Mouse (Mus musculus) hindbrain, embryonic 10.5 days (tissue): ENCODE data around the gene Mki67. TPM values are rescaled to one million over a fixed set of nuclear protein-coding genes. Genes with fewer than 3 reads are reported as not detected.
"Not testable (repeated sequence)": the region's sequence is repeated elsewhere in the genome, so short reads cannot be mapped to it uniquely, and the experiment has no call there.

Source experiments
- DNase-seq: peaks from one replicate; pipeline ENCODE4 v3.0.0-alpha.2; 2017; ENCODE audit warnings: low spot score
- H3K27ac ChIP-seq: fragments of 300-500 bp; sonication (generic); 2 replicates; pipeline ENCODE4 v1.5.1; 2016; ENCODE audit warnings: mild to moderate bottlenecking, moderate library complexity
- H3K27me3 ChIP-seq: fragments of 300-500 bp; sonication (generic); 2 replicates; pipeline ENCODE4 v1.6.1; 2016; ENCODE audit warnings: mild to moderate bottlenecking; ENCODE audit not compliant: poor library complexity, insufficient read depth, severe bottlenecking
- H3K36me3 ChIP-seq: fragments of 300-500 bp; sonication (generic); 2 replicates; pipeline ENCODE4 v1.6.1; 2016; ENCODE audit warnings: mild to moderate bottlenecking, moderate library complexity
- H3K4me1 ChIP-seq: fragments of 300-500 bp; sonication (generic); replicated peaks from 2 replicates; pipeline ENCODE4 v1.6.1; 2016; ENCODE audit warnings: mild to moderate bottlenecking
- H3K4me3 ChIP-seq: fragments of 300-500 bp; sonication (generic); 2 replicates; pipeline ENCODE4 v1.5.1; 2016; ENCODE audit warnings: mild to moderate bottlenecking, moderate library complexity
- H3K9me3 ChIP-seq: fragments of 300-500 bp; sonication (generic); 2 replicates; pipeline ENCODE4 v1.6.1; 2016; ENCODE audit warnings: mild to moderate bottlenecking, moderate library complexity
- WGBS: fragments of 180-500 bp; shearing (Covaris S2); methylation state at CpG from one replicate; pipeline ENCODE4 v1.1.7; 2016; 5-methylcytosine and 5-hydroxymethylcytosine counted together
- polyA plus RNA-seq: library from polyadenylated mRNA; unstranded; fragments of >200 nt; fragmentation: Nextera tagmentation; extraction: Ambion mirVana; gene quantifications from 2 replicates; pipeline ENCODE4 v1.2.1, GENCODE M21; 2016

Gene Mki67
- polyA plus RNA-seq, 1 experiment from 2014 or later = 27.3 TPM

GRCm38 (mm10) chr7:135710702-135711101 is 5.5 kb downstream of the Mki67 start:
- WGBS = 86% methylated on average over 2 of the region's 2 CpGs
- H3K4me1 ChIP-seq = peaks cover 35% of the 10 kb centered on the region
- H3K36me3 ChIP-seq = peaks cover 76% of the 10 kb centered on the region
- H3K9me3 ChIP-seq = no peaks in the 10 kb centered on the region
- no peak overlapping the region for H3K27ac ChIP-seq
- no peaks in the 10 kb centered on the region for H3K27me3 ChIP-seq
- DNase-seq = no peak
- H3K4me3 ChIP-seq = no peak overlapping the region

- Histone ChIP-seq H3K4me3 (no peak overlapping the region), H3K27ac (no peak overlapping the region), H3K9me3 (no peaks in the 10 kb centered on the region), H3K27me3 (no peaks in the 10 kb centered on the region), H3K36me3 (peaks cover 100% of the 10 kb centered on the region), H3K4me1 (no peaks in the 10 kb centered on the region)
- no peak for DNase-seq
- 97% methylated on average over 6 of the region's 6 CpGs for WGBS
Measured at GRCm38 (mm10) chr7:135705753-135706152, 10.4 kb downstream of the Mki67 start.

- no peak overlapping the region for H3K27ac ChIP-seq
- DNase-seq = no peak
- no peaks in the 10 kb centered on the region for H3K9me3 ChIP-seq
- WGBS = 97% methylated on average over 1 of the region's 1 CpGs
- H3K27me3 ChIP-seq = no peaks in the 10 kb centered on the region
- no peak overlapping the region for H3K4me3 ChIP-seq
- H3K36me3 ChIP-seq = peaks cover 100% of the 10 kb centered on the region
- H3K4me1 ChIP-seq = no peaks in the 10 kb centered on the region
Measured at GRCm38 (mm10) chr7:135705083-135705482, 11.1 kb downstream of the Mki67 start.

GRCm38 (mm10) chr7:135704251-135704650 is 11.9 kb downstream of the Mki67 start:
- no peaks in the 10 kb centered on the region for H3K27me3 ChIP-seq
- no peak overlapping the region for H3K27ac ChIP-seq
- peaks cover 100% of the 10 kb centered on the region for H3K36me3 ChIP-seq
- WGBS = 95% methylated on average over 8 of the region's 8 CpGs
- H3K4me1 ChIP-seq = no peaks in the 10 kb centered on the region
- DNase-seq = no peak
- H3K4me3 ChIP-seq = no peak overlapping the region
- no peaks in the 10 kb centered on the region for H3K9me3 ChIP-seq

GRCm38 (mm10) chr7:135703600-135704148 is 12.5 kb downstream of the Mki67 start:
- peaks cover 100% of the 10 kb centered on the region for H3K36me3 ChIP-seq

GRCm38 (mm10) chr7:135699351-135699750 is 16.8 kb downstream of the Mki67 start:
- H3K4me1 ChIP-seq, H3K4me3 ChIP-seq, H3K9me3 ChIP-seq, H3K27ac ChIP-seq, DNase-seq, H3K27me3 ChIP-seq: not testable (repeated sequence)
- 95% methylated on average over 6 of the region's 6 CpGs for WGBS
- H3K36me3 ChIP-seq = peaks cover 100% of the 10 kb centered on the region

More at GRCm38 (mm10) chr7:135703600-135704148, 12.5 kb downstream of the Mki67 start:
- no peaks in the 10 kb centered on the region for H3K4me1 ChIP-seq
- DNase-seq = no peak
- H3K4me3 ChIP-seq = no peak overlapping the region
- no peaks in the 10 kb centered on the region for H3K27me3 ChIP-seq
- 96% methylated on average over 9 of the region's 9 CpGs for WGBS
- no peak overlapping the region for H3K27ac ChIP-seq
- H3K9me3 ChIP-seq = no peaks in the 10 kb centered on the region

- DNase-seq = no peak
- Histone ChIP-seq H3K27me3 (no peaks in the 10 kb centered on the region), H3K9me3 (no peaks in the 10 kb centered on the region), H3K4me1 (no peaks in the 10 kb centered on the region), H3K4me3 (no peak overlapping the region), H3K27ac (no peak overlapping the region), H3K36me3 (peaks cover 100% of the 10 kb centered on the region)
- WGBS = 96% methylated on average over 2 of the region's 2 CpGs
Measured at GRCm38 (mm10) chr7:135698362-135698761, 17.8 kb downstream of the Mki67 start.

GRCm38 (mm10) chr7:135697021-135697740 is 19.0 kb downstream of the Mki67 start:
- 96% methylated on average over 5 of the region's 5 CpGs for WGBS
- H3K36me3 ChIP-seq = peaks cover 100% of the 10 kb centered on the region
- not testable (repeated sequence) for H3K27ac ChIP-seq, H3K27me3 ChIP-seq, H3K4me1 ChIP-seq, DNase-seq, H3K4me3 ChIP-seq, H3K9me3 ChIP-seq

- Histone ChIP-seq H3K4me3 (no peak overlapping the region), H3K27me3 (no peaks in the 10 kb centered on the region), H3K36me3 (peaks cover 100% of the 10 kb centered on the region), H3K9me3 (no peaks in the 10 kb centered on the region), H3K4me1 (no peaks in the 10 kb centered on the region), H3K27ac (no peak overlapping the region)
- no peak for DNase-seq
- 90% methylated on average over 4 of the region's 4 CpGs for WGBS
Measured at GRCm38 (mm10) chr7:135696127-135696526, 20.0 kb downstream of the Mki67 start.

GRCm38 (mm10) chr7:135694796-135695195 is 21.4 kb downstream of the Mki67 start:
- H3K36me3 ChIP-seq = peaks cover 100% of the 10 kb centered on the region
- DNase-seq = no peak
- H3K27ac ChIP-seq = no peak overlapping the region
- WGBS = 97% methylated on average over 5 of the region's 5 CpGs
- no peaks in the 10 kb centered on the region for H3K9me3 ChIP-seq
- H3K4me1 ChIP-seq = no peaks in the 10 kb centered on the region
- no peak overlapping the region for H3K4me3 ChIP-seq
- no peaks in the 10 kb centered on the region for H3K27me3 ChIP-seq

- H3K9me3 ChIP-seq = no peaks in the 10 kb centered on the region
- no peak for DNase-seq
Measured at GRCm38 (mm10) chr7:135694130-135694529, 22.0 kb downstream of the Mki67 start.

GRCm38 (mm10) chr7:135691941-135692340 is 24.2 kb downstream of the Mki67 start:
- Histone ChIP-seq H3K36me3 (peaks cover 100% of the 10 kb centered on the region), H3K27me3 (no peaks in the 10 kb centered on the region), H3K27ac (no peak overlapping the region), H3K4me3 (no peak overlapping the region), H3K9me3 (no peaks in the 10 kb centered on the region), H3K4me1 (no peaks in the 10 kb centered on the region)
- 96% methylated on average over 5 of the region's 5 CpGs for WGBS
- DNase-seq = no peak

More at GRCm38 (mm10) chr7:135694130-135694529, 22.0 kb downstream of the Mki67 start:
- Histone ChIP-seq H3K27ac (no peak overlapping the region), H3K4me3 (no peak overlapping the region), H3K36me3 (peaks cover 100% of the 10 kb centered on the region), H3K4me1 (no peaks in the 10 kb centered on the region), H3K27me3 (no peaks in the 10 kb centered on the region)
- WGBS = 94% methylated on average over 4 of the region's 4 CpGs

- H3K27me3 ChIP-seq = no peaks in the 10 kb centered on the region
- DNase-seq = no peak
- H3K4me1 ChIP-seq = no peaks in the 10 kb centered on the region
- no peak overlapping the region for H3K4me3 ChIP-seq
- peaks cover 96% of the 10 kb centered on the region for H3K36me3 ChIP-seq
- no peaks in the 10 kb centered on the region for H3K9me3 ChIP-seq
- WGBS = 95% methylated on average over 7 of the region's 7 CpGs
- no peak overlapping the region for H3K27ac ChIP-seq
Measured at GRCm38 (mm10) chr7:135689396-135689795, 26.8 kb downstream of the Mki67 start.
